Mouse (Mus musculus) limb, embryonic 14.5 days (tissue): ENCODE results near the gene Edar. TPM values are rescaled to one million over a fixed set of nuclear protein-coding genes. Genes with fewer than 3 reads are reported as not detected.
A peak's percentile ranks its signal among the peaks of the same experiment; 100 is the strongest.

Experiments used
- ATAC-seq: fragments of 200-750 bp; cut with Nextera tagmentation; 2 replicates; pipeline ENCODE4 v1.8.0; 2017; ENCODE audit warnings: low read depth, moderate number of reproducible peaks, moderate TSS enrichment; ENCODE audit not compliant: low FRiP score
- DNase-seq: peaks from one replicate; pipeline ENCODE4 v3.0.0-alpha.2; 2015; ENCODE audit warnings: low spot score
- H3K27ac ChIP-seq: fragments of 300-500 bp; sonication (generic); replicated peaks from 2 replicates; pipeline ENCODE4 v1.5.1; 2014; ENCODE audit warnings: low read depth, mild to moderate bottlenecking, low read length, moderate library complexity, mixed read lengths
- H3K27me3 ChIP-seq: fragments of 300-500 bp; sonication (generic); 2 replicates; pipeline ENCODE4 v1.6.1; 2014; ENCODE audit warnings: low read length, mixed read lengths; ENCODE audit not compliant: control insufficient read depth, insufficient read depth
- H3K36me3 ChIP-seq: fragments of 300-500 bp; sonication (generic); 2 replicates; pipeline ENCODE4 v1.6.1; 2014; ENCODE audit warnings: mild to moderate bottlenecking, low read length, moderate library complexity, mixed read lengths; ENCODE audit not compliant: control insufficient read depth, insufficient read depth
- H3K4me1 ChIP-seq: fragments of 300-500 bp; sonication (generic); 2 replicates; pipeline ENCODE4 v1.6.1; 2014; ENCODE audit warnings: antibody characterized with exemption, low read length, mixed read lengths; ENCODE audit not compliant: control insufficient read depth, insufficient read depth
- H3K4me2 ChIP-seq: fragments of 300-500 bp; sonication (generic); replicated peaks from 2 replicates; pipeline ENCODE4 v1.6.1; 2014; ENCODE audit warnings: low read depth, mild to moderate bottlenecking, low read length, moderate library complexity; ENCODE audit not compliant: severe bottlenecking
- H3K4me3 ChIP-seq: fragments of 300-500 bp; sonication (generic); replicated peaks from 2 replicates; pipeline ENCODE4 v1.5.1; 2014; ENCODE audit warnings: low read length
- H3K9ac ChIP-seq: fragments of 300-500 bp; sonication (generic); 2 replicates; pipeline ENCODE4 v1.6.1; 2014; ENCODE audit warnings: mild to moderate bottlenecking, low read depth, low read length, moderate library complexity; ENCODE audit not compliant: severe bottlenecking
- H3K9me3 ChIP-seq: fragments of 300-500 bp; sonication (generic); 2 replicates; pipeline ENCODE4 v1.6.1; 2016; ENCODE audit warnings: low read length; ENCODE audit not compliant: control insufficient read depth
- POLR2A ChIP-seq: fragments of 200-500 bp; IDR thresholded peaks from 2 replicates; pipeline ENCODE4 v1.8.0; 2012; ENCODE audit warnings: inconsistent platforms, mild to moderate bottlenecking, moderate library complexity, borderline replicate concordance; ENCODE audit not compliant: insufficient read depth, insufficient read length; ENCODE audit errors: extremely low read depth
- WGBS: fragments of 180-500 bp; shearing (Covaris S2); extraction: QIAGEN DNeasy Blood & Tissue Kit; methylation state at CpG from one replicate; pipeline ENCODE4 v1.1.7; 2014; 5-methylcytosine and 5-hydroxymethylcytosine counted together
- polyA plus RNA-seq, 2 experiments: library from polyadenylated mRNA; depleted of rRNA in 1 of 2; stranded (reverse) in 1 of 2; unstranded in 1 of 2; fragments of >200 nt; fragmentation: Nextera tagmentation in 1 of 2; extraction: Ambion mirVana in 1 of 2; gene quantifications; 2 replicates each; pipeline versions ENCODE4 v1.2.1 to v1.2.3; 2012 to 2014

Edar gene
- polyA plus RNA-seq, 2 experiments, result 2.2 to 2.8 TPM

DNA sequence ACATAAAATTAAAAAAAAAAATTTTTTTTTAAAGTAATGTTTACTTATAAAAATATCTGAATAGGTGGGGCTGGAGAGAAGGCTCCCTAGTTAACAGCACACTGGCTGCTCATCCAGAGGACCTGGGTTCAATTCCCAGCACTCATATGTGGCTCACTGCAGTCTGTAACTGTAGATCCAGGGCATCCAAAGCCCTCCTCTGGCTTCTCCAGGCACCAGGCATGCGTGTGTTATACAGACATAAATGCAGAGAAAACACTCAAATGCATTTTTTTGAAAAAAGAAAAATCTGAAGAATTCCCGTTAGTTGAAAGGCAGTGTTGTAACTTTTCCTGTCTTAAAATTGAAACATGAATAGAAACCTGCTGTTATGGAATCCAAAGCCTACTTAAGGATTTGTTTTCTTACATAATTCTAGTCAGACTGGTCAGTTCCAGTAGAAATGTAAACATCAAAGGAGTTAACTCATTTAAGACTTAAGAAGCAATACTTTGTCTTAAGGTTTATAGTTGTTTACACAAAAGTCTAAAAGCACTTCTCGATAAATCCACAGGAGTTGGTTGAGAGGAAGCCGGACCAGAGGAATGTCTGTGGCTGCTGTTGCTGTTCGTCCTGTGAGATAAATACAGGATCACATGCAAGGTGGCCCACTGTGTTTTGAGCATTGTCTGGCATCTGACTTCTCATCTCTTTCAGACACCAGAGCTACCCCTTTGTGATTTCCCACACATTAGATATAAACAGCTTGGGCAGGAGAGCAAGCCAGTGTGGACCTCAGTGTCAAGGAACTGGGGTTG lies 89.8 kb downstream of the Edar start:
- no peak overlapping the region for H3K9ac ChIP-seq
- H3K9me3 ChIP-seq, result no peaks in the 10 kb centered on the region
- H3K4me2 ChIP-seq, result no peak overlapping the region
- no peak for TF ChIP-seq POLR2A
- no peaks in the 10 kb centered on the region for H3K4me1 ChIP-seq
- no peak overlapping the region for H3K27ac ChIP-seq
- WGBS, result 51% methylated on average over 5 of the region's 5 CpGs
- H3K4me3 ChIP-seq, result no peak overlapping the region
- no peak for DNase-seq
- H3K36me3 ChIP-seq, result no peaks in the 10 kb centered on the region
- ATAC-seq, result no peak
- H3K27me3 ChIP-seq, result no peaks in the 10 kb centered on the region

DNA sequence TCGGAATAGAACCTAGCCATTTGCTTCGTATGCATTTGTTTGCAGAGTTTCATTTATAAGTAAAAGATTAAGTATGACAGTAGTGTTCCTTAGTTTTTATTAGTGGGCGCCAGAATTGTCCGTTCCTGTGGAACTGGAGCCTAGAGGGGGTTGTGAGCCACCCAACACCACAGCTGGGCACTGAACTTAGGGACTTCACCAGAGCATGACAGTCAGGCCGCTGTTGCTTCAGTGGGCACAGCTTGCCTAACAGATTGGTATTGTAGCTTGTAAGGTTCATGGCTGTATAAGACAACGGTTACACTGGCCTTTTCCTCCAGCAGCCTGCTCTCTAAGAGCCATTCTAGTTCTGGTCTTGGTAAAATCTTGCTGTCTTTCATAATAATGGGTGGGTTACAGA lies 114.9 kb downstream of the Edar start:
- H3K27me3 ChIP-seq, result no peaks in the 10 kb centered on the region
- no peak overlapping the region for H3K27ac ChIP-seq
- no peak for DNase-seq
- 90% methylated on average over 6 of the region's 6 CpGs for WGBS
- no peaks in the 10 kb centered on the region for H3K36me3 ChIP-seq
- TF ChIP-seq POLR2A, result no peak
- H3K4me3 ChIP-seq, result no peak overlapping the region
- no peak overlapping the region for H3K9ac ChIP-seq
- H3K4me1 ChIP-seq, result no peaks in the 10 kb centered on the region
- ATAC-seq, result no peak
- no peaks in the 10 kb centered on the region for H3K9me3 ChIP-seq
- H3K4me2 ChIP-seq, result no peak overlapping the region

DNA sequence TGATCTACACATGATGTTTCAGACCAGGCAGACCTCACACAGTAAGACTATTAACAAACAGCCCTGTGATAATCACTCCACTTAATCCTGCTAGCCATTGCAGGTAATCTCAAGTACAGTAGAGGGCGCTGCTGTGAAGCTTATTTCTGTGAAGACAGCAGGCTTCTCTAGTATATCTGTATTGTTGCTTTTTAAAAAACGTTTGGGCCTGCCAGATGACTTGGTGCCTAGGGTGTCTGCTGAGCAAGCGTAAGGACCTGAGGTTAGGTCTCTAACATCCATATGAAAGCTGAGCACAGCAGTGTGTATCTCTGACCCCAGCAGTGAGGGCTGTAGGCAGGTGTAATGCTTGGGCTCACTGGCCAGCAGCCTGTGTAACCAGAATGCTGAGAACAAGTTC lies 115.6 kb downstream of the Edar start:
- H3K9ac ChIP-seq, result no peak overlapping the region
- ATAC-seq, result no peak
- H3K4me3 ChIP-seq, result no peak overlapping the region
- no peaks in the 10 kb centered on the region for H3K36me3 ChIP-seq
- no peak for TF ChIP-seq POLR2A
- H3K4me2 ChIP-seq, result no peak overlapping the region
- WGBS, result 18% methylated on average over 3 of the region's 3 CpGs
- DNase-seq, result peak; percentile 29
- no peak overlapping the region for H3K27ac ChIP-seq
- no peaks in the 10 kb centered on the region for H3K27me3 ChIP-seq
- no peaks in the 10 kb centered on the region for H3K9me3 ChIP-seq
- no peaks in the 10 kb centered on the region for H3K4me1 ChIP-seq

DNA sequence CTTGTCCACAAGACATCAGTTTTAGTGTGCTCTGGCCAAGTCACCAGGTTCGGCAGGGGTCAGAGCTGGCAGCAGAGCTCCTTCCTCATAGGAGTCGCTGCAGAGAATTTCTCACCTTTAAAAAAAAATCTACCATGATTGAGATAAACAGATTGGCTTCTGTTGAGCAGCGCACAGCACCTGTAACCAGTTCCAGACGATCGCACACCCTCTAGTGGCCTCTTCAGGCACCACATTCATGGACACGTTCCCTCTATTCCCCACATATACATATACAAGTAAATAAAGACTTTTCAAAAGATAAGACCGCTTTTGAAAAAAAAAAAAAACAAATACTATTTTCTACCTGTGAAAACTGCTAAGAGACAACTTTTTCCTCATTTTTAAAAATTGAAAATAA lies 116.4 kb downstream of the Edar start:
- no peaks in the 10 kb centered on the region for H3K9me3 ChIP-seq
- H3K27me3 ChIP-seq, result no peaks in the 10 kb centered on the region
- DNase-seq (peak; percentile 44), ATAC-seq (no peak)
- no peaks in the 10 kb centered on the region for H3K36me3 ChIP-seq
- 22% methylated on average over 7 of the region's 7 CpGs for WGBS
- H3K9ac ChIP-seq, result no peak overlapping the region
- H3K27ac ChIP-seq, result no peak overlapping the region
- no peak for TF ChIP-seq POLR2A
- H3K4me2 ChIP-seq, result no peak overlapping the region
- H3K4me1 ChIP-seq, result no peaks in the 10 kb centered on the region
- H3K4me3 ChIP-seq, result no peak overlapping the region

DNA sequence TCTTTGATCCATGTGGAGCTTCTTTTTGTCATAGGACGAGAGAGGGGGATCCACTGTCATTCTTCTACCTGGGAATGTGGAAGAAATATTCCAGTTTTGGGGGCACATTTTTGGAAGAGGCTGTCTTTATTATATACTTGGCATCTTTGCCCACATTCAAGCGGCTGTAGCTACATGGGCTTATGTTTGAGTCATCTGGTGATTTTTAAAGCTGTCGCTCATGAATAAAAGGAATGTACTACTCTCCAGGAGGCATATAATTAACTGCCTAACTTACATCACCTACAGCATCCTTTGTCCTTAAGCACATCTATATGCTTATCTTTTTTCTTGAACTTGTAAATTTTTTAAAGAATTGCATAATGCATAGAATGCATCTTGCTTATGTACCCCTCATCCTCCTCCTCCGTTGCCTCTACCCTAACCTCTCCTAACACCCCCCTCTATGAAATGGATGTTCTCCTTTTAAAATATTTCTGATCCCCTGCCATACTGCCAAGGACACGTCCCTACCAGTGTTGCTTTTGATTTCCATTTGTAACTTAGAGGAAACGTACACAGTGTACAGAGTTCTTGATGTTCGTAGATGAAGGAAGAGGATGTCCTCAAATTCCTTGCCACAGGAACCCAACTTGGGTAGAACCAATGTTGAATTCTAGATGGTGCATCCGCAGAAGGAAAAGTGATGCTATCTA lies 120.6 kb downstream of the Edar start:
- no peak overlapping the region for H3K27ac ChIP-seq
- no peaks in the 10 kb centered on the region for H3K36me3 ChIP-seq
- no peak overlapping the region for H3K4me3 ChIP-seq
- H3K4me2 ChIP-seq, result no peak overlapping the region
- H3K27me3 ChIP-seq, result no peaks in the 10 kb centered on the region
- H3K9me3 ChIP-seq, result no peaks in the 10 kb centered on the region
- DNase-seq (no peak), ATAC-seq (no peak)
- WGBS, result 86% methylated on average over 8 of the region's 8 CpGs
- no peak for TF ChIP-seq POLR2A
- no peak overlapping the region for H3K9ac ChIP-seq
- H3K4me1 ChIP-seq, result no peaks in the 10 kb centered on the region

Other genes starting within 250 kb of the Edar start
- gene Ranbp2, start 228.7 kb downstream of the Edar start, polyA plus RNA-seq (2012; rRNA removed), result 11.1 and 15.3 TPM in 2 replicates
- gene Ranbp2, start 228.7 kb downstream of the Edar start, polyA plus RNA-seq (2014; fragmentation: Nextera tagmentation; extraction: Ambion mirVana), result 27.0 and 28.5 TPM in 2 replicates
- gene Ccdc138, start 177.7 kb downstream of the Edar start, polyA plus RNA-seq (2012; rRNA removed), result 3.8 and 4.9 TPM in 2 replicates
- gene Ccdc138, start 177.7 kb downstream of the Edar start, polyA plus RNA-seq (2014; fragmentation: Nextera tagmentation; extraction: Ambion mirVana), result 5.9 and 6.5 TPM in 2 replicates
- not detected in 2 replicates for gene Gm17542, start 42.6 kb upstream of the Edar start, polyA plus RNA-seq (2012; rRNA removed)
- not detected in 2 replicates for gene Gm17542, start 42.6 kb upstream of the Edar start, polyA plus RNA-seq (2014; fragmentation: Nextera tagmentation; extraction: Ambion mirVana)
- gene Sh3rf3, start 137.7 kb upstream of the Edar start, polyA plus RNA-seq (2012; rRNA removed), result 4.0 and 6.1 TPM in 2 replicates
- 2.6 TPM in 2 replicates for gene Sh3rf3, start 137.7 kb upstream of the Edar start, polyA plus RNA-seq (2014; fragmentation: Nextera tagmentation; extraction: Ambion mirVana)